Mouse (Mus musculus) macrophage (primary cell): ENCODE data around the gene Adprm. TPM values are rescaled to one million over a fixed set of nuclear protein-coding genes. Genes with fewer than 3 reads are reported as not detected.
"Not testable (repeated sequence)": the region's sequence is repeated elsewhere in the genome, so short reads cannot be mapped to it uniquely, and the experiment has no call there.

Source experiments
- H3K27ac ChIP-seq: fragments of 350-480 bp; formaldehyde crosslinking; 2 replicates; pipeline ENCODE4 v1.9.0; 2021
- H3K36me3 ChIP-seq: fragments of 350-480 bp; formaldehyde crosslinking; 2 replicates; pipeline ENCODE4 v1.9.0; 2021; ENCODE audit errors: inconsistent target
- H3K4me3 ChIP-seq: fragments of 350-480 bp; formaldehyde crosslinking; 2 replicates; pipeline ENCODE4 v1.9.0; 2021; ENCODE audit errors: inconsistent target
- H3K79me2 ChIP-seq: fragments of 350-480 bp; formaldehyde crosslinking; 2 replicates; pipeline ENCODE4 v1.9.0; 2021; ENCODE audit errors: inconsistent target
- WGBS: methylation state at CpG from one replicate; pipeline ENCODE4 v1.1.7; 2026; ENCODE audit warnings: inconsistent platforms; ENCODE audit not compliant: missing documents; 5-methylcytosine and 5-hydroxymethylcytosine counted together
- polyA plus RNA-seq: library from polyadenylated mRNA; stranded (reverse); fragments of 250-400 nt; gene quantifications from 3 replicates; pipeline ENCODE4 v1.2.4, GENCODE M21; 2018; ENCODE audit warnings: inconsistent platforms

The Adprm gene
- polyA plus RNA-seq, 1 experiment from 2014 or later, result 15.4 TPM

DNA sequence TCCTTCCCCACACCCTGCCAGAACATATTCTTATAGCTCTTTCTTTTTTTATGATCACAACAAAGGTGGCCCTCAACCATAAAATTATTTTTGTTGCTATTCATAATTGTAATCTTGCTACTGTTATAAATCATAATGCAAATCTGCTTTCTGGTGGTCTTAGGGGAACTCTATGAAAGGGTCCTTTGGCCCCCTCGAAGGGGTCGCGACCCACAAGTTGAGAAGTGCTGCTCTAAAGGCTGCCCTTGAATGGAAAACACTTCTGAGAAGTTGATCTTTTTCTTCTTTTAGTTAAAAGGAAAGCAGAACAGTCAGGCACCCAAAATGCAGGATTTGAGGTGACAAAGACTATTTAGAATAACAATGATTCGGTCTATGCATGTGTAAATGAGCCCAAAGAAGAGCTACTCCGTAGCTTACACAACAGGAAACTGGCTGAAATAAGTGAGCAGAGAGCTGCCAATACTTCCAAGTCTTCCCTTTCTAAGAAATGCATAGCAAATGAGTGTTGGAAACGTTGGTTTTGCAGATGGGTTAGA, 28.5 kb downstream of the Adprm start:
- H3K36me3 ChIP-seq, result no peaks in the 10 kb centered on the region
- WGBS, result 56% methylated on average over 5 of the region's 6 CpGs
- H3K4me3 ChIP-seq, result no peak overlapping the region
- H3K79me2 ChIP-seq, result no peaks in the 10 kb centered on the region
- no peak overlapping the region for H3K27ac ChIP-seq

GRCm38 (mm10) chr11:67023191-67023590, 29.2 kb downstream of the Adprm start:
- WGBS, result 45% methylated on average over 1 of the region's 1 CpGs

GRCm38 (mm10) chr11:67022354-67023115, 29.9 kb downstream of the Adprm start:
- Histone ChIP-seq H3K4me3 (no peak overlapping the region), H3K36me3 (no peaks in the 10 kb centered on the region), H3K79me2 (no peaks in the 10 kb centered on the region), H3K27ac (no peak overlapping the region)
- whole genome bisulfite sequencing, result 85% methylated on average over 13 of the region's 13 CpGs

More at GRCm38 (mm10) chr11:67023191-67023590, 29.2 kb downstream of the Adprm start:
- not testable (repeated sequence) for H3K79me2 ChIP-seq, H3K27ac ChIP-seq, H3K4me3 ChIP-seq, H3K36me3 ChIP-seq

- Histone ChIP-seq H3K27ac (no peak overlapping the region), H3K4me3 (no peak overlapping the region), H3K79me2 (no peaks in the 10 kb centered on the region), H3K36me3 (no peaks in the 10 kb centered on the region)
- 9% methylated on average over 12 of the region's 12 CpGs for WGBS
Measured at GRCm38 (mm10) chr11:67020948-67021347, 31.4 kb downstream of the Adprm start.

DNA sequence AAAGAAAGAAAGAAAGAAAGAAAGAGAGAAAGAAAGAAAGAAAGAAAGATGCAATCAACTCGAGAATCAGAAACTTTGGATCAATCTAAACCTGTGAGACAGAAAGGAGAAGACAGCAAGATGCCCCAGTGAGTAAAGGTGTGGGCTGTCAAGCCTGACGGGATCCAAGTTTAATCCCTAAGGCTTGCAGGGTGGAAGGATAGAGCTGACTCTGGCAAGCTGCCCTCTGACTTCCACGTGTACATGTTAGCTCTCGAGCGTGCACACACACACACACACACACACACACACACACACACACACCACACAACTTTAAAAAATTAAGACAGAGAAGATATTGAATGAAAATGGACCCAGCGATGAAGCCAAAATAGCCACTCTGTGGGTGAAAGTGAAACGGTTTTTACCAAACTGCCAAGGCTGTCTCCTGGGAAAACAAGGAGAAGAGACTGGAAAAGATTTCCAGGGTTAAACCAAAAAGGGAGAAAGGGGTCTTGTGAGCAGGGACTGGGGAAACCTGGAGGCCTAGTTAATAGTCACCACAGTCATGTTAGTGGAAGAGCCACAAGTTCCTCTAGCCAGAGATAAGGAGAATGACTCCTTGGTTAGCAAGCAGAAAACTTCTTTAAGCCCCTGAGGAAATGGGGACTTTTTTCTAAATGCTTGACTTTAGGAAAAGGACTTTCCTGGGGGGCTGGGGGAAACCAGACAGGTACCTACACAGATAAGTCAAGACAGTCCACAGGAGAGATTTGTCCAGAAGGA, 32.5 kb downstream of the Adprm start:
- Histone ChIP-seq H3K4me3 (no peak overlapping the region), H3K79me2 (no peaks in the 10 kb centered on the region), H3K36me3 (no peaks in the 10 kb centered on the region), H3K27ac (no peak overlapping the region)
- 70% methylated on average over 7 of the region's 7 CpGs for WGBS

DNA sequence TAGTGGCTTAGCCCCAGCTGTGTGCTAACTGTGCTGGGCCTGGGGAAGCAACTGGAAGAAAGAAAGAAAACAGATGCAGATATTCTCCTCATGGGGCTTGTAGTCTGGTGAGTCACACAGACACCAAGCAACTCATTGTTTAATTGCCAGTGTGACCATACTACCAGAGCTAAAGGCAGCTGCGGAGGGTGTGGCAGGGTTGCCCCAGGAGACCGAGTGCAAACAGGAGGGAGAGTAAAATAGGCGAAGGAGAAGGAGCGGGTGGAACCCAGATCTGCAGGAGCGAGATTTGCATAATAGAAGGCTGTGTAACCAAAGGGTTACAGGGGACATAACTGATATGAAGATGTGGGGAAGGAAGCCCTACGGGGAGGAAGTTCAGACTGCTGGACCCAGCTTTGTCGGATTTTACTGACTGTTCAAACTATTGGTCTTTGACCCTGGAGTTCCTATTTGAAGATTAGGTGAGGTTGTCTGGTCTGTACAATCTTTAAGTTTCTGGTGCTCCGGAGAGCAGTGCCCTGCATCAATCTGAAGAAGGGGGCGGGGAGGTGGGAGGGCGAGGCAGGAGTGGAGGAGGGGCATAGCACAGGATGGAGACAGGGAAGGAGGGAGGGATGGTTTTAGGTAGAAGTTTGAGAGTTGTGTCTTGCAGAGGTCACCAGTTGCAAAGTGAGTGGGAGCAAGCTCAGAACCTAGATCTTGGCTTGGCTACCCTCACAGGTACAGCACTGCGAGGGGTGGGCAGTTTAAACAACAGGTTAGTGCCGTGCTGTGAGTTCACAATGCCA, 34.4 kb downstream of the Adprm start:
- 11% methylated on average over 11 of the region's 12 CpGs for WGBS
- no peaks in the 10 kb centered on the region for H3K79me2 ChIP-seq
- H3K36me3 ChIP-seq, result no peaks in the 10 kb centered on the region
- no peak overlapping the region for H3K27ac ChIP-seq
- no peak overlapping the region for H3K4me3 ChIP-seq

GRCm38 (mm10) chr11:67011635-67012034, 40.8 kb downstream of the Adprm start:
- no peak overlapping the region for H3K27ac ChIP-seq
- 64% methylated on average over 4 of the region's 4 CpGs for WGBS
- no peak overlapping the region for H3K4me3 ChIP-seq
- H3K36me3 ChIP-seq, result no peaks in the 10 kb centered on the region
- H3K79me2 ChIP-seq, result no peaks in the 10 kb centered on the region

DNA sequence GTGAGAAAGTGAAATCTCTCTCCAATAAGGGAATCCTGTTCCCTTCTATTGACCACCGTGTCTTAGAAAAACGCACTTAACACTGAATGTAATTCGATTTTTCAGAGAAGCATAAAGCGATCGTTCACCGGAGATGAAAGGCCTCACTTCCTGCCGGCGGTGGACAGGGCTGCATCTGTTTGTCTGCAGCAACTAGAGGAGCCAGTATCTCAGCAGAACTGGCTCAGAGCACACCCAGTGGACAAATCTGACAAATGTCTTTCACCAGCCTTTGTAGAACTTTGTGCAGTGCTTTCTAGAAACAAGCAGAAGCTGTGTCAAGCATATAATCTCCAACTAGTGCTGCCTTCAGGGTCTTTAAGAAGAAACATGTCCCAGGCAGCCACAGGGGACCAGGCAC, 42.0 kb downstream of the Adprm start:
- Histone ChIP-seq H3K27ac (no peak overlapping the region), H3K36me3 (no peaks in the 10 kb centered on the region), H3K4me3 (no peak overlapping the region), H3K79me2 (no peaks in the 10 kb centered on the region)
- 4% methylated on average over 8 of the region's 8 CpGs for WGBS

- Histone ChIP-seq H3K4me3 (no peak overlapping the region), H3K27ac (no peak overlapping the region), H3K79me2 (no peaks in the 10 kb centered on the region), H3K36me3 (no peaks in the 10 kb centered on the region)
- WGBS, result 95% methylated on average over 4 of the region's 4 CpGs
Measured at GRCm38 (mm10) chr11:67008528-67008927, 43.9 kb downstream of the Adprm start.

GRCm38 (mm10) chr11:67007961-67008360, 44.4 kb downstream of the Adprm start:
- Histone ChIP-seq H3K27ac (no peak overlapping the region), H3K36me3 (no peaks in the 10 kb centered on the region), H3K79me2 (no peaks in the 10 kb centered on the region), H3K4me3 (no peak overlapping the region)
- 90% methylated on average over 8 of the region's 8 CpGs for WGBS

DNA sequence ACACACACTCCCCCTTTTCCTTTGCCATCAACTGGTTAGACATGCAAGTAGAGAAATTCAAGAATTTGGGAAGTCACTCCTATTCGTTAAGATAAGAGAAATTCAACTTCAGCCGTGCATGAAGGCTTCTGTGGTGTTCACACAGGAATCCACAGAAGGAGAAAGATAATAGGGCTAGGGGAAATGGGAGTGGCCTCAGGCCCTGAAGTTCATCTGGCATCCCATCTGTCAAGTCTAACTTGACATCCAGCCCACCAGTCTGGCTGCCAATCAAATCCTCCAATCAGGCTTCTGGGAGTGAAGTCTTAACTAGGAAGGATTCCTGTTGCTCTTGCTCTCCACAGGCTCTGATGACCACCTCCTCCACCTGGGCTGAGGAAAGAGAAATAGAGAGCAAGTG, 49.5 kb downstream of the Adprm start:
- WGBS, result 15% methylated on average over 2 of the region's 2 CpGs

GRCm38 (mm10) chr11:67001717-67002116, 50.7 kb downstream of the Adprm start:
- 85% methylated on average over 1 of the region's 1 CpGs for WGBS
- no peak overlapping the region for H3K4me3 ChIP-seq
- H3K27ac ChIP-seq, result no peak overlapping the region
- H3K36me3 ChIP-seq, result no peaks in the 10 kb centered on the region
- H3K79me2 ChIP-seq, result no peaks in the 10 kb centered on the region

More for the DNA sequence above, 49.5 kb downstream of the Adprm start:
- H3K36me3 ChIP-seq, result no peaks in the 10 kb centered on the region
- H3K79me2 ChIP-seq, result no peaks in the 10 kb centered on the region
- no peak overlapping the region for H3K27ac ChIP-seq
- no peak overlapping the region for H3K4me3 ChIP-seq

DNA sequence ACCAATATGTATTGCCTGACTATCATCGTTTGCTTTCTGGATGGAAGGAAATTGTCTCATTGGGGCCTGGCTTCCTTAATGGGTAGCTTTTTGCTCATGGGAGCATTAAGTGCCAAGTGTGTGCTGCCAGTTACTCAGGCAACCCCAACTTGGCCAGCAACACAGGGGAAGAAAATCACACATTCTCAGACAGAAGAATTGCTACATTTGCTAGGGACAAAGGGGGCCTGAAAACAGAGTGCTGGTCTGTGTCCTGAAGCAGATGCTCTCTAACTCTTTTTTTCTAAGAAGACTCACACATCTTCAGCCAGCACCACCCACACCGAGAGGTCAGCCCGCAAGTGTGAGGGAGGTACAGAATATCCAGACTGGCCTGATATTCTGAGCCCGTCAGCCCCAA, 51.7 kb downstream of the Adprm start:
- whole genome bisulfite sequencing, result 83% methylated on average over 4 of the region's 4 CpGs
- H3K79me2 ChIP-seq, result no peaks in the 10 kb centered on the region
- H3K27ac ChIP-seq, result no peak overlapping the region
- no peaks in the 10 kb centered on the region for H3K36me3 ChIP-seq
- no peak overlapping the region for H3K4me3 ChIP-seq
